Mouse (Mus musculus): ENCODE results near the gene Birc6.

The Birc6 gene

GRCm38 (mm10) chr17:74527729-74528607, at the start of gene Birc6:
Birc6 (plus strand) TSS chr17:74528295.
- peak; percentile 100 for DNase-seq (ENCODE audit: low read depth, low spot score)

- no peak for DNase-seq (ENCODE audit: low read depth, low spot score)
Measured at GRCm38 (mm10) chr17:74480361-74481069, 47.6 kb upstream of the Birc6 start.

- DNase-seq (ENCODE audit: low read depth, low spot score), result peak; percentile 99
Measured at GRCm38 (mm10) chr17:74489024-74489900, 38.8 kb upstream of the Birc6 start, which contains the start of gene Yipf4. Yipf4 (plus strand) TSS chr17:74489493.

GRCm38 (mm10) chr17:74489901-74490220, 38.2 kb upstream of the Birc6 start:
- peak; percentile 37 for DNase-seq (ENCODE audit: low read depth, low spot score)

- DNase-seq (ENCODE audit: low read depth, low spot score), result no peak
Measured at GRCm38 (mm10) chr17:74491565-74491964, 36.5 kb upstream of the Birc6 start.

- DNase-seq (ENCODE audit: low read depth, low spot score), result no peak
Measured at GRCm38 (mm10) chr17:74500204-74500603, 27.9 kb upstream of the Birc6 start.

GRCm38 (mm10) chr17:74501085-74501484, 27.0 kb upstream of the Birc6 start:
- no peak for DNase-seq (ENCODE audit: low read depth, low spot score)

GRCm38 (mm10) chr17:74507934-74508333, 20.2 kb upstream of the Birc6 start:
- no peak for DNase-seq (ENCODE audit: low read depth, low spot score)

GRCm38 (mm10) chr17:74508600-74508999, 19.5 kb upstream of the Birc6 start:
- no peak for DNase-seq (ENCODE audit: low read depth, low spot score)

GRCm38 (mm10) chr17:74512308-74512707, 15.8 kb upstream of the Birc6 start:
- no peak for DNase-seq (ENCODE audit: low read depth, low spot score)

GRCm38 (mm10) chr17:74522797-74523723, 5.0 kb upstream of the Birc6 start:
- peak; percentile 61 for DNase-seq (ENCODE audit: low read depth, low spot score)

- no peak for DNase-seq (ENCODE audit: low read depth, low spot score)
Measured at GRCm38 (mm10) chr17:74526117-74526516, 2.0 kb upstream of the Birc6 start.

GRCm38 (mm10) chr17:74526806-74527653, 1.1 kb upstream of the Birc6 start:
- DNase-seq (ENCODE audit: low read depth, low spot score), result peak; percentile 79

- DNase-seq (ENCODE audit: low read depth, low spot score), result peak; percentile 47
Measured at GRCm38 (mm10) chr17:74528648-74529532, 795 bp downstream of the Birc6 start.

- peak; percentile 40 for DNase-seq (ENCODE audit: low read depth, low spot score)
Measured at GRCm38 (mm10) chr17:74529533-74529824, 1.4 kb downstream of the Birc6 start.

- DNase-seq (ENCODE audit: low read depth, low spot score), result no peak
Measured at GRCm38 (mm10) chr17:74534971-74535370, 6.9 kb downstream of the Birc6 start.

- DNase-seq (ENCODE audit: low read depth, low spot score), result no peak
Measured at GRCm38 (mm10) chr17:74537526-74537925, 9.4 kb downstream of the Birc6 start.

GRCm38 (mm10) chr17:74543615-74544014, 15.5 kb downstream of the Birc6 start:
- no peak for DNase-seq (ENCODE audit: low read depth, low spot score)

- DNase-seq (ENCODE audit: low read depth, low spot score), result no peak
Measured at GRCm38 (mm10) chr17:74554118-74554517, 26.0 kb downstream of the Birc6 start.
